Mouse (Mus musculus): ENCODE measurements around the gene Sh2d6. TPM values are rescaled to one million over a fixed set of nuclear protein-coding genes. Genes with fewer than 3 reads are reported as not detected.
"Not testable (repeated sequence)": the region's sequence is repeated elsewhere in the genome, so short reads cannot be mapped to it uniquely, and the experiment has no call there.

Gene Sh2d6
- polyA plus RNA-seq, 1 experiment from 2014 or later = not detected

DNA sequence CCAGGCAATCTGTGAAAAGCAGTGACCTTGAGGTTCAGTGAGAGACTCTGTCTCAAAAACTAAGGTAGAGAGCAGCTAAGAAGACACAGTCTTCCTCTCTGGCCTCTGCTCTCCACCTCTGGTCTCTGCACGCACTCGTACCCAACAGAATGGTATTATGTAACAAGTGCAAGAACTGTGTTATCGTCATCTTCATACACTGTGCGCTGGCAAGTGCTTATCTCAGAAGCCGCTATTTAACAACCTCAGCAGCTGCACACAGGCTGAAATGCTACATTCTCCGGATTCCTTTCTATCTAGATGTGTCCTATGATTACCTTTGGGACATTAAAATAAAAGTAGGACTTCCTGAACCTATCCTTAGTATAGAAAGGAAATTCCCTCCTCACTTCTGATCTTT, 28.6 kb downstream of the Sh2d6 start:
- no peak overlapping the region for H3K27ac ChIP-seq
- WGBS = 17% methylated on average over 6 of the region's 6 CpGs
- peaks cover 23% of the 10 kb centered on the region for H3K4me1 ChIP-seq (replicated peaks)
- no peak for ATAC-seq (replicated peaks; ENCODE audit: insufficient number of reproducible peaks, insufficient read depth, low FRiP score, low read depth)
- no peak overlapping the region for H3K9ac ChIP-seq
- H3K9me3 ChIP-seq (replicated peaks) = no peaks in the 10 kb centered on the region
- no peaks in the 10 kb centered on the region for H3K36me3 ChIP-seq
- H3K4me3 ChIP-seq = no peak overlapping the region
- no peak overlapping the region for H3K4me2 ChIP-seq
- no peaks in the 10 kb centered on the region for H3K27me3 ChIP-seq

DNA sequence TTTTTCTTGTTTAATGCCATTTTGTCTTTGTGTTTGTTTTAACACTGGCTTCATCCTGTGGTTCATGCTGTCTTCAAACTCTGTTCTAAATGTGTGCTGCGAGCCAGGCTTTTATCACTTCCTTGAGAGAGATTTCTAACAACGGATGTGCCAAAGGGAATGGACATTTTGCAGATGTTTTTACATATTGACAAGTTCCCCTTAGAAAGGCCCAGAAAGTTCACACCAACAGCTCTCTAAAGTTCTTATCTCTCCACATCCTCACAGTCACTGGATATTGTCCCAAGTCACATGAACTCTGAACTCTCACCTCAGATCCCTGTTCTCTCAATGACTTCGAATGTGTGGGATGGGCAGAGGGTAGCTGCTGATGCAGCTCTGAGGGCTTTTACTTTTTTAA, 30.4 kb downstream of the Sh2d6 start:
- 24% methylated on average over 3 of the region's 3 CpGs for WGBS
- no peak overlapping the region for H3K4me3 ChIP-seq
- H3K4me2 ChIP-seq = no peak overlapping the region
- ATAC-seq (replicated peaks; ENCODE audit: insufficient number of reproducible peaks, insufficient read depth, low FRiP score, low read depth) = 0 out of 2 replicates have a peak, but pooled peaks have one; percentile 53
- no peak overlapping the region for H3K9ac ChIP-seq
- no peaks in the 10 kb centered on the region for H3K36me3 ChIP-seq
- H3K9me3 ChIP-seq (replicated peaks) = no peaks in the 10 kb centered on the region
- peaks cover 27% of the 10 kb centered on the region for H3K4me1 ChIP-seq (replicated peaks)
- H3K27me3 ChIP-seq = no peaks in the 10 kb centered on the region
- H3K27ac ChIP-seq = no peak overlapping the region

DNA sequence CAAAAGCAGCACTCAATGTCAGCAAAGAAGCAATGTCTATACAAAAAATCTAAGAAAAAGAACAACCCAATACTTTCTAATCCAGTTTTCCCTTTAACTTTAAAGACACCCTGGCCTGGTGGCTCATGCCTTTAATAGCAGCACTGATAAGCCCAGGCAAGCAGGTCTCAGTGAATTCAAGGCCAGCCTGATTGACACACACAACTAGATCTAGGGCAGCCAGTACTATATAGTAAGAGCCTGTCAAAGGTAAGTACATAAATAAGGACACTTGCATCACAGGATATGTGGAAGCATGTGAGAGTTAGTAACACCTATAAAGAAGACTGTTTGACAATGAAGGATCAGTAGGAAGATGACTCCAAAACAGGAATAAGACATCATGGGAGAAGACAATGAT, 32.0 kb downstream of the Sh2d6 start:
- Histone ChIP-seq H3K9ac (no peak overlapping the region), H3K27me3 (no peaks in the 10 kb centered on the region), H3K4me1 (replicated peaks) (peaks cover 27% of the 10 kb centered on the region), H3K27ac (0 out of 2 replicates have a peak overlapping the region, but pooled peaks have one; percentile 16), H3K36me3 (no peaks in the 10 kb centered on the region), H3K4me3 (no peak overlapping the region), H3K9me3 (replicated peaks) (no peaks in the 10 kb centered on the region), H3K4me2 (no peak overlapping the region)
- ATAC-seq (replicated peaks; ENCODE audit: insufficient number of reproducible peaks, insufficient read depth, low FRiP score, low read depth) = no peak

DNA sequence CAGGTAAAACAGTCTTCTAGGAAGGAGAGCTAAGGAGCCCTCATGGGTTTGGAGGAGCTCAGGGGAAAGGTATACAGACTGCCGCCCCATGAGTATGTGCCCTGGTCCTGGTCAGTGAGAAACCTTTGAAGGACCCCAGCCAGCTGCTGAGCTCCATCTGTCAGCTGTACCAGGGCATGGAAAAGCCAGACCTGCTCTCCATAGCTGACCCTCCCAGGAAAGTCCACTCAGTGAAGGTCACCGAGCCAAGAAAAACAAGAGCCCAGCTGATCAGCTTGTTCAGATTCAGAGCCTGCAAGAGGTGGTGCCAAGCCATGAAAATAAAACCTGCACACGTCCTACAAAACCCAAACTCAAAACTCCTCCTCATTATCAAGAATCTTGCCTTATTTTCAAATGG, 32.7 kb downstream of the Sh2d6 start:
- no peaks in the 10 kb centered on the region for H3K27me3 ChIP-seq
- no peak overlapping the region for H3K4me2 ChIP-seq
- H3K4me1 ChIP-seq (replicated peaks) = peaks cover 27% of the 10 kb centered on the region
- ATAC-seq (replicated peaks; ENCODE audit: insufficient number of reproducible peaks, insufficient read depth, low FRiP score, low read depth) = 0 out of 2 replicates have a peak, but pooled peaks have one; percentile 41
- H3K9me3 ChIP-seq (replicated peaks) = no peaks in the 10 kb centered on the region
- WGBS = 32% methylated on average over 3 of the region's 3 CpGs
- H3K9ac ChIP-seq = no peak overlapping the region
- H3K4me3 ChIP-seq = no peak overlapping the region
- H3K27ac ChIP-seq = peak overlapping the region; percentile 15; the same call in 1 of the 2 replicates
- H3K36me3 ChIP-seq = no peaks in the 10 kb centered on the region

DNA sequence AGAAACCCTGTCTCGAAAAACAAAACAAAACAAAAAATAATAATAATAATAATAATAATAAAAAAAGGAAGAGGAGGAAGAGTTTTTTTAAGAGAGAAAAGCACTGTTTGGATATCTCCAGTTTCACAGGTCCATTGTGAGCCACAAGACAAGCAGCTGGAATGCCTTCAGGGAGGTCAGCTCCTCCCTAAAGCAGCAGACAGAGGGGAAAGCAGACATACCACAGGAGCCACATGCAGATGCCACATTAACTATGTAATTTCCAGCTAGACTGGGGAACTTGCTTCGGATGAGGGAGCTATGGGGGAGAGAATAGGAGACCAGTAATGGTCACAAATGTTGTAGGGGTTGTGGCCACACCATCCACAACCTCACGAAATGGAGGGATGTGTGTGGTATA, 34.2 kb downstream of the Sh2d6 start:
- Histone ChIP-seq H3K4me2 (no peak overlapping the region), H3K27ac (no peak overlapping the region), H3K36me3 (no peaks in the 10 kb centered on the region), H3K4me1 (replicated peaks) (peaks cover 19% of the 10 kb centered on the region), H3K9ac (no peak overlapping the region), H3K4me3 (no peak overlapping the region), H3K27me3 (no peaks in the 10 kb centered on the region), H3K9me3 (replicated peaks) (no peaks in the 10 kb centered on the region)
- 51% methylated on average over 3 of the region's 3 CpGs for WGBS
- ATAC-seq (replicated peaks; ENCODE audit: insufficient number of reproducible peaks, insufficient read depth, low FRiP score, low read depth) = no peak

DNA sequence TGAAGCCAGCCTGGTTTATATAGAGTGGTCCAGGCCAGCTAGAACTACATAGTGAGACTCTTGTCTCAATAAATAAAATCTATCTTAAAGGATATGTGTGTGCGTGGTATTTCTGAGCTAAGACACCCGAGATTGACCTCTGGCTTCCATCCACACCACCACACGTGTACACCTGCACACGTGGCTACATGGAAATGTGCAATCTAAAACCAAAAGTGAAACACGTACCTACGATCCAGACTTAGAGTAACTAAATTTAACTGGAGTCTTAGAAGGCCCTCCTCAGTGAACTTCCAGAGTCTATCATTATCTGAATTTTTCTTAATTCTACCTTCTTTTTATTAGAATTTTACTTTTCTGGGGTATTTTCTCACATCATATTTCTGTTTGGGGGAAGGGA, 35.2 kb downstream of the Sh2d6 start:
- no peaks in the 10 kb centered on the region for H3K9me3 ChIP-seq (replicated peaks)

DNA sequence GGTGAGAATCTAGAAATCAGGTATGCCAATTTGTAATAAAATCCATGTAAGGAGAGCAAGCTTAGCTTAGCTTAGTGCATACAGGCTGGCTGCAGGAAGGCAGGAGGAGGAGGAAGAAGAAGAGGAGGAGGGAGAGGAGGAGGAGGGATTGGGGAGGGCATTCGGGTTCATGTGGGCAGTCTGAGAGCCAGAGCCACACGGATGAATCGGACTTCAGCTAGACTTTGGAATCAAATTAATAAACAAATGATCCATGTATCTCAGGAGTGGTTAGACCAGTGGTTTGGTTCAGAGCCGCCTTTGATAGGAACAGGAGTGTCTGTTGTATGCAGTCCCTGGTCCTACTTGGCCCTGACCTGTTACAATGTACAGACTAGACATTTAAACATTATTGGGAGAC, 36.6 kb downstream of the Sh2d6 start:
- WGBS = 64% methylated on average over 4 of the region's 4 CpGs

More for the DNA sequence above, 35.2 kb downstream of the Sh2d6 start:
- ATAC-seq (replicated peaks; ENCODE audit: insufficient number of reproducible peaks, insufficient read depth, low FRiP score, low read depth) = no peak
- no peak overlapping the region for H3K4me3 ChIP-seq
- WGBS = 87% methylated on average over 6 of the region's 6 CpGs
- H3K9ac ChIP-seq = no peak overlapping the region
- H3K4me1 ChIP-seq (replicated peaks) = peaks cover 19% of the 10 kb centered on the region
- H3K27me3 ChIP-seq = no peaks in the 10 kb centered on the region
- no peak overlapping the region for H3K27ac ChIP-seq
- H3K36me3 ChIP-seq = no peaks in the 10 kb centered on the region
- H3K4me2 ChIP-seq = no peak overlapping the region

DNA sequence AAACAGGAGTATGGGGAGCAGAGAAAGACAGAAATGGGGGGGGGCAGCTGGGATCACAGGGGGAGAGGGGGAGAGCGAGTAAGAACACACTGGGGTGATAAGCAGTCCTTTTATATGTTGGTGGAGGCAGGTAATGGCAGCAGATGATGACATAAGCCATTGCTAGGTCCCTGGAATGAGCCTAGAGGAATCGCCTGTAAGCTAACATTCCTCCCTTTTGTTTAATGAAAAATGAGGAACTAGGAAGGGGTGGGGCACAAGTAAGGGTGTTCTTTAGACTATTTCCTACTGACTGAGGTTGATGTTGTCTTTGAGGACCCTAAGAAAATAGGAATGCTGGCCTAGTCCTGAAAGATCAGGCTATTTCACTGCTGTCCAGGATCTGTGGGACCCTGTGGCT, 39.4 kb downstream of the Sh2d6 start:
- Histone ChIP-seq H3K9me3 (replicated peaks) (no peaks in the 10 kb centered on the region), H3K27ac (no peak overlapping the region), H3K4me3 (no peak overlapping the region), H3K36me3 (no peaks in the 10 kb centered on the region), H3K9ac (no peak overlapping the region), H3K4me2 (no peak overlapping the region), H3K4me1 (replicated peaks) (no peaks in the 10 kb centered on the region), H3K27me3 (no peaks in the 10 kb centered on the region)
- ATAC-seq (replicated peaks; ENCODE audit: insufficient number of reproducible peaks, insufficient read depth, low FRiP score, low read depth) = no peak
- WGBS = 52% methylated on average over 2 of the region's 2 CpGs

More for the DNA sequence above, 36.6 kb downstream of the Sh2d6 start:
- Histone ChIP-seq H3K4me3 (no peak overlapping the region), H3K27ac (no peak overlapping the region), H3K4me2 (no peak overlapping the region), H3K27me3 (no peaks in the 10 kb centered on the region), H3K9me3 (replicated peaks) (no peaks in the 10 kb centered on the region), H3K4me1 (replicated peaks) (peaks cover 14% of the 10 kb centered on the region), H3K9ac (no peak overlapping the region), H3K36me3 (no peaks in the 10 kb centered on the region)
- ATAC-seq (replicated peaks; ENCODE audit: insufficient number of reproducible peaks, insufficient read depth, low FRiP score, low read depth) = no peak

DNA sequence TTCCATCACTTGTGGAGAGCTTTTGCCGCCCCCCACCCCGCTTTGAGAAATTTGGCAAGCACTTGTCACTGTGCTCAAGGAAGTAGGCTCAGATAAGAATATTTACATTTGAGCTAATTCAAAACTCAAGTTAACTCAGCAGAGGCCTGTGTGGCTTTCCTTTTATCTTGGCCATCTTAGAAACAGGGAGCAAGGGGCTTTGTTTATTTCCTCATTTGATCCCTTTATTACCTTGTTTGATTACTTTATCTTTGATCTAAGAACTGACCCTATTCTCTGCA, 41.1 kb downstream of the Sh2d6 start:
- Histone ChIP-seq H3K27ac (no peak overlapping the region), H3K9me3 (replicated peaks) (no peaks in the 10 kb centered on the region), H3K4me3 (no peak overlapping the region), H3K9ac (no peak overlapping the region), H3K36me3 (no peaks in the 10 kb centered on the region), H3K4me1 (replicated peaks) (no peaks in the 10 kb centered on the region), H3K4me2 (no peak overlapping the region), H3K27me3 (no peaks in the 10 kb centered on the region)
- ATAC-seq (replicated peaks; ENCODE audit: insufficient number of reproducible peaks, insufficient read depth, low FRiP score, low read depth) = no peak
- WGBS = 48% methylated on average over 2 of the region's 2 CpGs

DNA sequence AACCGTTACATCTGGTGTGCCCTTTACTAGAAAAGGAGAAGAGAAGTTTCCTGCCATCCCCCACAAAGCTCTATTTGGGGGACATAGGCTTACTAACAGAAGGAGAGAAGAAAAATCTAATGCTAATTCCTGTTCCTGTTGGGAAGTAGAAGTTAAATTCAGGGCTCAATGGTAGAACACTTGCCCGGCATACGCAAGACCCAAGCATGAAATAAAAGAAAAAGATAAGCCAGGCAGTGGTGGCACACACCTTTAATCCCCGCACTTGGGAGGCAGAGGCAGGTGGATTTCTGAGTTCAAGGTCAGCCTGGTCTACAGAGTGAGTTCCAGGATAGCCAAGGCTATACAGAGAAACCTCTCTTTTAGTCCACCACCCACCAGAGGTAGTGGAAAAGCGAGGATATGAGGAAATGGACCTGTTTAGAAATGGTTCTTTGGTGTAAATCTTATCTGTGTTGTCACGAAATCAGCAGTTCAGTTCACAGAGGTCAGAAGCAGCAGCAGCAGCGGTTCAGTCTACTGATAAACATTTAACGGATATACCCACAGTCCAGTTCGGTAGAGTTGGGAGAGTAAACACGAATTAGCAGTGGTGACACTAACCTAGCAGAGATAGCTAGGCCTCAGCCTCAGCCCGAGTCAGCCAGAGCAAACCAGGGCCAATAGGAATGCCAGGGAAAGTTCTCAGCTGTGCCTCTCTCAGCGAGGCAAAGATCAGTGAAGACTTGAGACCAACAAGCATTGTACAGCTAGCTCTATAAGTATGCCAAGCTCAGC, 41.7 kb downstream of the Sh2d6 start:
- H3K36me3 ChIP-seq = no peaks in the 10 kb centered on the region
- H3K9ac ChIP-seq = no peak overlapping the region
- no peak overlapping the region for H3K27ac ChIP-seq
- H3K27me3 ChIP-seq = no peaks in the 10 kb centered on the region
- H3K4me1 ChIP-seq (replicated peaks) = no peaks in the 10 kb centered on the region
- H3K4me3 ChIP-seq = no peak overlapping the region
- 78% methylated on average over 12 of the region's 12 CpGs for WGBS
- no peak overlapping the region for H3K4me2 ChIP-seq
- no peak for ATAC-seq (replicated peaks; ENCODE audit: insufficient number of reproducible peaks, insufficient read depth, low FRiP score, low read depth)
- no peaks in the 10 kb centered on the region for H3K9me3 ChIP-seq (replicated peaks)

DNA sequence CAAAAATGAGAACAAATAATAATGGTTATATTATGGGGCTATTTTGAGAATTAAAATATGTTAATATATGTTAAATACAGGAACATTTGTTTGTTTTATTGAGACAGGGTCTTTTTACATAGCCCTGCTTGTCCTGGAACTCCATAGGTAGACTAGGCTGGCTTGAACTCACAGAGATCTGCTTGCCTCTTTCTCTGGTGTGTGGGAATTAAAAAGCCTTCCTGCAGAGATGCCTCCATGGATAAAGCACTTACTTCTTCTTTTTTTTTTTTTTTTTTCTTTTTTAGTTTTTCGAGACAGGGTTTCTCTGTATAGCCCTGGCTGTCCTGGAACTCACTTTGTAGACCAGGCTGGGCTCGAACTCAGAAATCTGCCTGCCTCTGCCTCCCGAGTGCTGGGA, 42.8 kb downstream of the Sh2d6 start:
- H3K36me3 ChIP-seq; H3K9ac ChIP-seq; H3K27ac ChIP-seq; H3K4me1 ChIP-seq (replicated peaks); ATAC-seq (replicated peaks; ENCODE audit: insufficient number of reproducible peaks, insufficient read depth, low FRiP score, low read depth); H3K4me2 ChIP-seq; H3K9me3 ChIP-seq (replicated peaks); H3K4me3 ChIP-seq; H3K27me3 ChIP-seq: not testable (repeated sequence)
- WGBS = 85% methylated on average over 2 of the region's 3 CpGs

DNA sequence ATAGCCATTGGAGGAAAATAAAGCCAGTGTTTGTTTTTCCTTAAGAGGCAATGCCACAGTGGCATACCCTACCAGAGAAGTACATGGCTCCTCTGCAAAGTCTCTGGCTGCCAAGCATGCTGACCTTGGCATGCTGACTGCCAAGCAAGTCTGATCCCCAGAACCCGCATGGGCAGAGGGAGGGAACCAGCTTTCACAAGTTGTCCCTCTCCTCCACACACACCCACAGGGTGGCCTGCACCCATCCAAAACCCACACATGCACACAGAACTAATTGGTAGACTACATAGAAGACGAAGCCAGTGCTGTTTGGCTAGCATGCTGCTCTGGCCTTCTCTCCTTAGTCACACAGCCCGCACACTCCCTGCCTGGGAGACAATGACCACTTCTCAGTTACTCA, 43.9 kb downstream of the Sh2d6 start:
- 72% methylated on average over 3 of the region's 3 CpGs for WGBS
- ATAC-seq (replicated peaks; ENCODE audit: insufficient number of reproducible peaks, insufficient read depth, low FRiP score, low read depth) = no peak
- no peak overlapping the region for H3K4me3 ChIP-seq
- H3K4me1 ChIP-seq (replicated peaks) = 0 out of 2 replicates have a peak, but pooled peaks cover 3% of the 10 kb centered on the region
- H3K9me3 ChIP-seq (replicated peaks) = no peaks in the 10 kb centered on the region
- H3K4me2 ChIP-seq = no peak overlapping the region
- H3K36me3 ChIP-seq = no peaks in the 10 kb centered on the region
- H3K9ac ChIP-seq = no peak overlapping the region
- H3K27ac ChIP-seq = no peak overlapping the region
- no peaks in the 10 kb centered on the region for H3K27me3 ChIP-seq

All from heart, embryonic 15.5 days (tissue).